Mouse (Mus musculus) megakaryocyte, embryonic 14.5 days (primary cell): ENCODE measurements around the gene Actr1b.

ENCODE experiments used
- FLI1 ChIP-seq: IDR thresholded peaks from 2 replicates; pipeline ENCODE4 v1.6.1; 2012; ENCODE audit warnings: low read length, inconsistent platforms, mixed read lengths
- GATA1 ChIP-seq: IDR thresholded peaks from 3 replicates; pipeline ENCODE4 v1.6.1; 2012; ENCODE audit warnings: mixed read lengths, low read length, inconsistent platforms, borderline replicate concordance

- TF ChIP-seq GATA1, result no peak
- TF ChIP-seq FLI1, result no peak
Measured at GRCm38 (mm10) chr1:36711104-36711503, 3.1 kb downstream of the Actr1b start.
